Mouse (Mus musculus): Measurements from ENCODE around the gene Plin5. TPM values are rescaled to one million over a fixed set of nuclear protein-coding genes. Genes with fewer than 3 reads are reported as not detected.

The Plin5 gene
- 0.04 TPM in 1 of 2 replicates, not detected in the other for total RNA-seq (2012; rRNA removed)
- not detected in 2 replicates for total RNA-seq (2014; rRNA removed)
- not detected in 2 replicates for polyA plus RNA-seq (2012; ENCODE audit: insufficient read length, low read depth)

GRCm38 (mm10) chr17:56117251-56117710 lies at the start of gene Plin5:
Plin5 (minus strand) TSS chr17:56117596.
- Histone ChIP-seq H3K4me1 (ENCODE audit: control insufficient read depth in 1 of 2, insufficient read depth in 2 of 2) (0 out of 4 replicates have a peak, but pooled peaks cover 0 to 2% of the 10 kb centered on the region in 2 experiments), H3K9me3 (replicated peaks; ENCODE audit: low read length) (peaks cover 2% of the 10 kb centered on the region), H3K9ac (ENCODE audit: insufficient read depth, low read depth) (no peak within 1 kb of the TSS), H3K27ac (ENCODE audit: insufficient read depth, low read depth) (no peak within 1 kb of the TSS), H3K4me2 (ENCODE audit: insufficient read depth, low read depth, poor library complexity, severe bottlenecking) (no peak within 1 kb of the TSS), H3K36me3 (replicated peaks in 1 of 2; ENCODE audit: control insufficient read depth in 1 of 2, insufficient read depth in 1 of 2, low read length in 1 of 2) (peaks cover 0 to 4% of the 10 kb centered on the region in 2 experiments), H3K4me3 (replicated peaks in 1 of 3; ENCODE audit: low read depth in 2 of 3, low read length in 2 of 3, poor library complexity in 1 of 3) (no peak within 1 kb of the TSS), H3K27me3 (replicated peaks) (peaks cover 24% of the 10 kb centered on the region), H3K79me2 (replicated peaks; ENCODE audit: control insufficient read depth, extremely low read depth, insufficient read depth, poor library complexity, severe bottlenecking) (no peaks in the 10 kb centered on the region)
- TF ChIP-seq MAZ (IDR thresholded peaks at IDR 0.05; ENCODE audit: low read depth, low read length) (no peak), ZMIZ1 (IDR thresholded peaks at IDR 0.05; ENCODE audit: low read depth, low read length) (no peak), NELFE (IDR thresholded peaks at IDR 0.05; ENCODE audit: low read depth, low read length) (no peak), RAD21 (IDR thresholded peaks at IDR 0.05; ENCODE audit: low read depth, low read length) (no peak), MYC (IDR thresholded peaks at IDR 0.05; ENCODE audit: low read depth, low read length) (no peak)
- in situ Hi-C loops (cut with MboI; ENCODE audit: low pct_ligation_motif_present, low pct_unique_long_range_greater_than_20kb, low sequenced_read_pairs): loop anchor here (5.0 kb wide), 1 partner anchor 35 kb away; no protein-coding TSS in a partner anchor
- DNase-seq (ENCODE audit: extremely low read depth): no peak
- dilution Hi-C loops (cut with MboI; ENCODE audit: extremely low pct_ligation_motif_present, extremely low pct_unique_long_range_greater_than_20kb, low sequenced_read_pairs): no loop called here

- in situ Hi-C loops (cut with MboI; ENCODE audit: low pct_ligation_motif_present, low pct_unique_long_range_greater_than_20kb, low sequenced_read_pairs) (no loop called here), dilution Hi-C loops (cut with MboI; ENCODE audit: extremely low pct_ligation_motif_present, extremely low pct_unique_long_range_greater_than_20kb, low sequenced_read_pairs) (no loop called here)
- no peak overlapping the region for H3K9ac ChIP-seq (ENCODE audit: insufficient read depth, low read depth)
- H3K27me3 ChIP-seq (replicated peaks): peaks cover 12% of the 10 kb centered on the region
- H3K36me3 ChIP-seq (replicated peaks in 1 of 2; ENCODE audit: control insufficient read depth in 1 of 2, insufficient read depth in 1 of 2, low read length in 1 of 2): no peaks in the 10 kb centered on the region
- no peak overlapping the region for H3K4me3 ChIP-seq (replicated peaks in 1 of 3; ENCODE audit: low read depth in 2 of 3, low read length in 2 of 3, poor library complexity in 1 of 3)
- TF ChIP-seq MYC (IDR thresholded peaks at IDR 0.05; ENCODE audit: low read depth, low read length): no peak
- TF ChIP-seq MXI1 (IDR thresholded peaks at IDR 0.05; ENCODE audit: low read depth, low read length): no peak
- TF ChIP-seq POLR2A (IDR thresholded peaks at IDR 0.05; ENCODE audit: low read depth, low read length): no peak
- TF ChIP-seq ETS1 (conservative IDR thresholded peaks at IDR 0.05; ENCODE audit: low read depth, low read length): no peak
- no peak for TF ChIP-seq POLR2AphosphoS2 (IDR thresholded peaks at IDR 0.05; ENCODE audit: low read depth, low read length)
- no peak for TF ChIP-seq MEF2A (IDR thresholded peaks at IDR 0.05; ENCODE audit: borderline replicate concordance, low read depth, low read length)
- no peak for TF ChIP-seq GABPA (IDR thresholded peaks at IDR 0.05; ENCODE audit: insufficient replicate concordance, low read depth, low read length)
- no peak for TF ChIP-seq JUN (IDR thresholded peaks at IDR 0.05; ENCODE audit: insufficient read depth, low read depth, low read length)
- no peak for TF ChIP-seq MAX (IDR thresholded peaks at IDR 0.05; ENCODE audit: low read length)
- no peak for TF ChIP-seq SIN3A (IDR thresholded peaks at IDR 0.05; ENCODE audit: low read length)
- TF ChIP-seq NELFE (IDR thresholded peaks at IDR 0.05; ENCODE audit: low read depth, low read length): no peak
- no peak for TF ChIP-seq EP300 (IDR thresholded peaks at IDR 0.05; ENCODE audit: low read length)
- TF ChIP-seq ELF1 (IDR thresholded peaks at IDR 0.05; ENCODE audit: low read depth, low read length): no peak
- no peak for TF ChIP-seq JUND (conservative IDR thresholded peaks at IDR 0.05; ENCODE audit: low read depth, low read length)
- TF ChIP-seq PAX5 (IDR thresholded peaks at IDR 0.05; ENCODE audit: low read length): no peak
- TF ChIP-seq UBTF (IDR thresholded peaks at IDR 0.05; ENCODE audit: low read depth, low read length): no peak
- TF ChIP-seq MAZ (IDR thresholded peaks at IDR 0.05; ENCODE audit: low read depth, low read length): no peak
- H3K27ac ChIP-seq (ENCODE audit: insufficient read depth, low read depth): no peak overlapping the region
- no peak for DNase-seq (ENCODE audit: extremely low read depth)
- H3K9me3 ChIP-seq (replicated peaks; ENCODE audit: low read length): no peaks in the 10 kb centered on the region
- no peaks in the 10 kb centered on the region for H3K79me2 ChIP-seq (replicated peaks; ENCODE audit: control insufficient read depth, extremely low read depth, insufficient read depth, poor library complexity, severe bottlenecking)
- H3K4me2 ChIP-seq (ENCODE audit: insufficient read depth, low read depth, poor library complexity, severe bottlenecking): no peak overlapping the region
- peaks cover 6 to 52% of the 10 kb centered on the region in 2 experiments; a peak in 3 of 4 replicates for H3K4me1 ChIP-seq (ENCODE audit: control insufficient read depth in 1 of 2, insufficient read depth in 2 of 2)
Observed at GRCm38 (mm10) chr17:56165671-56166070, 48.3 kb upstream of the Plin5 start.

Measured in CH12.LX (cell line).